In genomic region chr16:76201773-76202571, GRCm38 (mm10) we compare ENCODE assay signal across 9 mouse cellular contexts.
DNase-seq lines count a peak whose midpoint lies in the region; ATAC-seq and TF ChIP-seq lines count a peak whose summit lies in the region.
"Had no signal": no experiment of that assay in that cellular context is flagged by ENCODE, and none has a peak within 500 bp of the region (broad histone marks: within the 10 kb centered on the region; RNA-seq: fewer than 3 reads in every experiment).

No protein-coding gene starts in this region.

- H3K9me3 ChIP-seq in hindbrain, postnatal 0 days (ENCODE audit: low read length), result no peaks in the 10 kb centered on the region
- no peaks in the 10 kb centered on the region for H3K9me3 ChIP-seq in hindbrain, embryonic 16.5 days (ENCODE audit: control insufficient read depth, low read length)
- H3K9me3 ChIP-seq in MEL (replicated peaks; ENCODE audit: insufficient read depth, low read length), result no peaks in the 10 kb centered on the region
- no peaks in the 10 kb centered on the region for H3K9me3 ChIP-seq in liver, embryonic 16.5 days (replicated peaks; ENCODE audit: control insufficient read depth, low read length)
- H3K9me3 ChIP-seq: neural tube, embryonic 13.5 days had no signal

- no peak for DNase-seq in hindbrain, postnatal 0 days (ENCODE audit: low spot score)
- peak; percentile 36 for DNase-seq in MEL (ENCODE audit: low read depth, low spot score)
- peak; percentile 64 to 66 for DNase-seq in cerebellum, adult 2 months
- DNase-seq in induced T-regulatory cell, adult 2 months (ENCODE audit: low read depth), result peak; percentile 54
- peak; percentile 62 to 76 for DNase-seq in thymus, adult 18-20 months
- DNase-seq in ovary, adult 18-20 months (ENCODE audit: low spot score), result no peak

- TF ChIP-seq RAD21 in MEL (IDR thresholded peaks at IDR 0.05; ENCODE audit: low read depth, low read length), result peak; percentile 65

- no peaks in the 10 kb centered on the region for H3K36me3 ChIP-seq in hindbrain, postnatal 0 days (ENCODE audit: insufficient read depth, low read length)
- no peaks in the 10 kb centered on the region for H3K36me3 ChIP-seq in hindbrain, embryonic 16.5 days (ENCODE audit: control insufficient read depth, insufficient read depth, low read length)
- no peaks in the 10 kb centered on the region for H3K36me3 ChIP-seq in MEL (ENCODE audit: control insufficient read depth in 1 of 2, insufficient read depth in 2 of 2, low read length in 2 of 2)
- no peaks in the 10 kb centered on the region for H3K36me3 ChIP-seq in liver, embryonic 16.5 days (ENCODE audit: control insufficient read depth, insufficient read depth)
- H3K36me3 ChIP-seq: neural tube, embryonic 13.5 days had no signal

- ATAC-seq in hindbrain, postnatal 0 days, result no peak
- no peak for ATAC-seq in hindbrain, embryonic 16.5 days
- peak; percentile 74 for ATAC-seq in liver, embryonic 16.5 days (ENCODE audit: low read depth)

- TF ChIP-seq POLR2A in MEL (IDR thresholded peaks at IDR 0.05; ENCODE audit: control insufficient read depth in 1 of 2, insufficient read depth in 1 of 2, low read depth in 1 of 2, low read length in 2 of 2, poor library complexity in 1 of 2), result no peak
- TF ChIP-seq POLR2A in cerebellum, adult 2 months (IDR thresholded peaks at IDR 0.05; ENCODE audit: borderline replicate concordance, insufficient read depth, low read length), result no peak

- H3K4me3 ChIP-seq in hindbrain, postnatal 0 days (ENCODE audit: low read length), result no peak overlapping the region
- no peak overlapping the region for H3K4me3 ChIP-seq in hindbrain, embryonic 16.5 days (ENCODE audit: low read length)
- no peak overlapping the region for H3K4me3 ChIP-seq in MEL (ENCODE audit: control insufficient read depth in 1 of 2, insufficient read depth in 1 of 2, low read depth in 2 of 2, low read length in 2 of 2)
- no peak overlapping the region for H3K4me3 ChIP-seq in cerebellum, adult 2 months (replicated peaks; ENCODE audit: insufficient read depth, low read depth, low read length)
- H3K4me3 ChIP-seq in liver, embryonic 16.5 days (ENCODE audit: low read depth, low read length), result no peak overlapping the region
- H3K4me3 ChIP-seq: neural tube, embryonic 13.5 days had no signal

- H3K4me1 ChIP-seq in hindbrain, postnatal 0 days (ENCODE audit: insufficient read depth, low read length), result no peaks in the 10 kb centered on the region
- no peaks in the 10 kb centered on the region for H3K4me1 ChIP-seq in hindbrain, embryonic 16.5 days (ENCODE audit: control insufficient read depth, insufficient read depth, low read depth, low read length)
- H3K4me1 ChIP-seq in MEL (ENCODE audit: control insufficient read depth in 1 of 2, insufficient read depth in 2 of 2, low read length in 2 of 2), result no peaks in the 10 kb centered on the region
- H3K4me1 ChIP-seq in cerebellum, adult 2 months (ENCODE audit: control insufficient read depth, insufficient read depth, low read length), result no peaks in the 10 kb centered on the region
- no peaks in the 10 kb centered on the region; the same call in 1 of the 2 replicates for H3K4me1 ChIP-seq in liver, embryonic 16.5 days (ENCODE audit: control insufficient read depth, low read depth, low read length)
- H3K4me1 ChIP-seq: neural tube, embryonic 13.5 days had no signal

- no peak overlapping the region for H3K4me2 ChIP-seq in hindbrain, postnatal 0 days (ENCODE audit: low read depth, low read length)
- no peak overlapping the region for H3K4me2 ChIP-seq in hindbrain, embryonic 16.5 days (ENCODE audit: low read length)
- no peak overlapping the region for H3K4me2 ChIP-seq in liver, embryonic 16.5 days (ENCODE audit: low read depth, low read length)
- H3K4me2 ChIP-seq: neural tube, embryonic 13.5 days had no signal

- H3K9ac ChIP-seq in hindbrain, postnatal 0 days (replicated peaks; ENCODE audit: low read length), result no peak overlapping the region
- no peak overlapping the region for H3K9ac ChIP-seq in hindbrain, embryonic 16.5 days (ENCODE audit: low read depth, low read length)
- no peak overlapping the region for H3K9ac ChIP-seq in MEL (ENCODE audit: control insufficient read depth, low read depth, low read length, poor library complexity, severe bottlenecking)
- H3K9ac ChIP-seq in liver, embryonic 16.5 days (ENCODE audit: low read depth, low read length), result no peak overlapping the region
- H3K9ac ChIP-seq: neural tube, embryonic 13.5 days had no signal

- TF ChIP-seq CTCF in hindbrain, postnatal 0 days (IDR thresholded peaks at IDR 0.05; ENCODE audit: low read depth), result peak; percentile 35
- peak in 2 of 3 experiments; percentile 41 to 51; a peak in 4 of 6 replicates for TF ChIP-seq CTCF in MEL (IDR thresholded peaks at IDR 0.05 in 2 of 3, conservative IDR thresholded peaks at IDR 0.05 in 1 of 3; ENCODE audit: control insufficient read depth in 1 of 3, insufficient read depth in 1 of 3, low read depth in 2 of 3, low read length in 3 of 3, poor library complexity in 1 of 3, severe bottlenecking in 1 of 3)
- peak; percentile 80 for TF ChIP-seq CTCF in cerebellum, adult 2 months (IDR thresholded peaks at IDR 0.05; ENCODE audit: borderline replicate concordance, insufficient read depth, low read depth, low read length)

- H3K27me3 ChIP-seq in hindbrain, postnatal 0 days (ENCODE audit: insufficient read depth, low read length), result no peaks in the 10 kb centered on the region
- no peaks in the 10 kb centered on the region for H3K27me3 ChIP-seq in hindbrain, embryonic 16.5 days (replicated peaks; ENCODE audit: control insufficient read depth, insufficient read depth, low read length)
- peaks cover 0 to 3% of the 10 kb centered on the region in 2 experiments; a peak in 1 of 4 replicates for H3K27me3 ChIP-seq in MEL (ENCODE audit: control insufficient read depth in 1 of 2, insufficient read depth in 2 of 2, low read length in 2 of 2)
- H3K27me3 ChIP-seq in cerebellum, adult 2 months (ENCODE audit: control insufficient read depth, insufficient read depth, low read length), result no peaks in the 10 kb centered on the region
- no peaks in the 10 kb centered on the region for H3K27me3 ChIP-seq in liver, embryonic 16.5 days (ENCODE audit: control insufficient read depth, insufficient read depth, low read depth, low read length)
- H3K27me3 ChIP-seq: neural tube, embryonic 13.5 days had no signal

- WGBS in hindbrain, postnatal 0 days, result 68% methylated on average over 11 of the region's 11 CpGs
- WGBS in hindbrain, embryonic 16.5 days, result 65% methylated on average over 11 of the region's 11 CpGs
- 61% methylated on average over 11 of the region's 11 CpGs for WGBS in cerebellum, adult 2 months
- 34% methylated on average over 11 of the region's 11 CpGs for WGBS in liver, embryonic 16.5 days (ENCODE audit: insufficient replicate concordance)

- no peak for TF ChIP-seq EP300 in MEL (IDR thresholded peaks at IDR 0.05; ENCODE audit: low read depth in 1 of 2, low read length in 2 of 2)

- no peak overlapping the region for H3K27ac ChIP-seq in hindbrain, postnatal 0 days
- H3K27ac ChIP-seq in hindbrain, embryonic 16.5 days (ENCODE audit: low read depth, low read length), result no peak overlapping the region
- no peak overlapping the region for H3K27ac ChIP-seq in MEL (ENCODE audit: control insufficient read depth, low read depth, low read length)
- H3K27ac ChIP-seq in cerebellum, adult 2 months (ENCODE audit: insufficient read depth, low read length), result no peak overlapping the region
- no peak overlapping the region for H3K27ac ChIP-seq in liver, embryonic 16.5 days (ENCODE audit: low read length)
- H3K27ac ChIP-seq: neural tube, embryonic 13.5 days had no signal

- no peaks in the 10 kb centered on the region for H3K79me2 ChIP-seq in MEL (ENCODE audit: control insufficient read depth, insufficient read depth, low read length, poor library complexity)

TF ChIP-seq in MEL, 35 proteins besides CTCF, POLR2A, EP300 and RAD21:
- TF ChIP-seq ZC3H11A (IDR thresholded peaks at IDR 0.05; ENCODE audit: low read depth, low read length) (peak; percentile 67), SMC3 (IDR thresholded peaks at IDR 0.05; ENCODE audit: low read depth, low read length) (peak; percentile 67), ZKSCAN1 (IDR thresholded peaks at IDR 0.05; ENCODE audit: low read depth, low read length) (no peak)
TF ChIP-seq in MEL: peak in this region for 2.

Comparison
In these comparisons a context has a peak if more than half of its experiments do, and no peak if none do; other contexts are left out.
1. DNase-seq: peak in MEL (single experiment), cerebellum, adult 2 months (2 of 2), induced T-regulatory cell, adult 2 months (single experiment) and thymus, adult 18-20 months (2 of 2); none in hindbrain, postnatal 0 days (single experiment) and ovary, adult 18-20 months (single experiment).
2. Peak in every context shown above with its lines, with median percentiles within 50 percentile points of each other: CTCF ChIP-seq.